Mouse (Mus musculus): ENCODE measurements at regions not wholly inside any gene's neighbourhood (a gene's known extent, or its start where the extent isn't known, plus 50 kb on each side); places are given as distances from the start of the nearest gene placed in this dataset.

GRCm38 (mm10) chr11:84592715-84593339 lies 67.5 kb upstream of the Lhx1 start:
- 28% methylated on average over 6 of the region's 6 CpGs for WGBS

GRCm38 (mm10) chr11:84587107-84587506 lies 61.8 kb upstream of the Lhx1 start:
- WGBS: 32% methylated on average over 14 of the region's 14 CpGs
- Histone ChIP-seq H3K36me3 (ENCODE audit: insufficient read depth, low read length) (no peaks in the 10 kb centered on the region), H3K4me3 (ENCODE audit: low read depth, low read length) (no peak overlapping the region), H3K4me1 (ENCODE audit: insufficient read depth, low read length) (no peaks in the 10 kb centered on the region), H3K9ac (replicated peaks; ENCODE audit: low read length, poor library complexity, severe bottlenecking) (no peak overlapping the region), H3K9me3 (ENCODE audit: low read length) (no peaks in the 10 kb centered on the region), H3K27me3 (ENCODE audit: insufficient read depth, low read length) (no peaks in the 10 kb centered on the region), H3K4me2 (ENCODE audit: low read depth, low read length, poor library complexity, severe bottlenecking) (no peak overlapping the region), H3K27ac (ENCODE audit: low read depth, low read length) (no peak overlapping the region)
- TF ChIP-seq CTCF (IDR thresholded peaks at IDR 0.05): no peak
- ATAC-seq (ENCODE audit: low FRiP score) (no peak), DNase-seq (ENCODE audit: low spot score) (no peak)

More at GRCm38 (mm10) chr11:84592715-84593339, 67.5 kb upstream of the Lhx1 start:
- Histone ChIP-seq H3K4me2 (ENCODE audit: low read depth, low read length, poor library complexity, severe bottlenecking) (no peak overlapping the region), H3K9me3 (ENCODE audit: low read length) (no peaks in the 10 kb centered on the region), H3K27me3 (ENCODE audit: insufficient read depth, low read length) (peaks cover 3% of the 10 kb centered on the region; the same call in 1 of the 2 replicates), H3K36me3 (ENCODE audit: insufficient read depth, low read length) (no peaks in the 10 kb centered on the region), H3K4me3 (ENCODE audit: low read depth, low read length) (no peak overlapping the region), H3K4me1 (ENCODE audit: insufficient read depth, low read length) (no peaks in the 10 kb centered on the region), H3K9ac (replicated peaks; ENCODE audit: low read length, poor library complexity, severe bottlenecking) (no peak overlapping the region), H3K27ac (ENCODE audit: low read depth, low read length) (no peak overlapping the region)
- DNase-seq (ENCODE audit: low spot score): no peak
- no peak for TF ChIP-seq CTCF (IDR thresholded peaks at IDR 0.05)
- no peak for ATAC-seq (ENCODE audit: low FRiP score)

- Histone ChIP-seq H3K4me1 (ENCODE audit: insufficient read depth, low read length) (0 out of 2 replicates have a peak, but pooled peaks cover 3% of the 10 kb centered on the region), H3K27me3 (ENCODE audit: insufficient read depth, low read length) (no peaks in the 10 kb centered on the region), H3K36me3 (ENCODE audit: insufficient read depth, low read length) (no peaks in the 10 kb centered on the region), H3K4me2 (ENCODE audit: low read depth, low read length, poor library complexity, severe bottlenecking) (no peak overlapping the region), H3K4me3 (ENCODE audit: low read depth, low read length) (no peak overlapping the region), H3K9ac (replicated peaks; ENCODE audit: low read length, poor library complexity, severe bottlenecking) (no peak overlapping the region), H3K27ac (ENCODE audit: low read depth, low read length) (no peak overlapping the region), H3K9me3 (ENCODE audit: low read length) (no peaks in the 10 kb centered on the region)
- no peak for ATAC-seq (ENCODE audit: low FRiP score)
- DNase-seq (ENCODE audit: low spot score): no peak
- no peak for TF ChIP-seq CTCF (IDR thresholded peaks at IDR 0.05)
- 27% methylated on average over 3 of the region's 3 CpGs for WGBS
These were observed 60.3 kb upstream of the Lhx1 start for GRCm38 (mm10) chr11:84585626-84586025.

- WGBS: 37% methylated on average over 17 of the region's 17 CpGs
- ATAC-seq (ENCODE audit: low FRiP score): no peak
These were observed 53.6 kb upstream of the Lhx1 start for GRCm38 (mm10) chr11:84578805-84579541.

More at GRCm38 (mm10) chr11:84578805-84579541, 53.6 kb upstream of the Lhx1 start:
- H3K9ac ChIP-seq (replicated peaks; ENCODE audit: low read length, poor library complexity, severe bottlenecking): no peak overlapping the region
- no peak overlapping the region for H3K27ac ChIP-seq (ENCODE audit: low read depth, low read length)
- no peaks in the 10 kb centered on the region for H3K27me3 ChIP-seq (ENCODE audit: insufficient read depth, low read length)
- DNase-seq (ENCODE audit: low spot score): peak; percentile 61
- H3K4me2 ChIP-seq (ENCODE audit: low read depth, low read length, poor library complexity, severe bottlenecking): no peak overlapping the region
- H3K4me1 ChIP-seq (ENCODE audit: insufficient read depth, low read length): 0 out of 2 replicates have a peak, but pooled peaks cover 3% of the 10 kb centered on the region
- no peaks in the 10 kb centered on the region for H3K36me3 ChIP-seq (ENCODE audit: insufficient read depth, low read length)
- H3K9me3 ChIP-seq (ENCODE audit: low read length): no peaks in the 10 kb centered on the region
- H3K4me3 ChIP-seq (ENCODE audit: low read depth, low read length): no peak overlapping the region
- no peak for TF ChIP-seq CTCF (IDR thresholded peaks at IDR 0.05)
